Mouse (Mus musculus): ENCODE measurements around the gene Katnb1.

DNA sequence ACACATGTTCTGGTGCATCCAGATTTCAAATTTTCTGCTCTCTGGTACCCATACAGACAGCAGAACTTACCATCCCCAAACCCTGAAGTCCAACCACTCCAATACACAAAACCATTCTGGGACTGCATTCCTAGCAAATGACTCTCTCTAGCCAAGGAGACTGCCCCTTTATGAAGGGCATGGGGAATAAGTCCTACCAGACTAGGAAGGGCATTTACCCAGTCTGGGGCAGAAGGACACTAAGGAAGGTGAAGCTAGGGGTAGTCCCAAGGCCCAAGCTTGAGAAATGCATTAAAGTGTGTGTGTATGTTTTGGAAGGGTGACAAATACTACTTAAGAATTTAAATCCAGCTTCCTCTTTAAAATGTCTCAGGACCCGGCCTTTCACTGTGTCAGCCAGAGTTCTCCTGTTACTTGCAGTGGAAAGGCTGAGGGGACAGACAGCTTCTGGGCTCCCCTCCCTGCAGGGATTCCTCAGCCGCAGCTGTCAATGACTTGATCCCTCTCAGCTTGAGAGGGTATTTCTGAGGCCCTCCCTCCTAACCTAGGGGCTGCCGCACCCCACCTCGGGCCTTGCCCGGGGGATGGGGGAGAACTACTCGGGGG is 60.6 kb downstream of the Katnb1 start:
- no peak for TF ChIP-seq GATA1 (IDR thresholded peaks at IDR 0.05; ENCODE audit: borderline replicate concordance, low read length)
- TF ChIP-seq FLI1 (IDR thresholded peaks at IDR 0.05; ENCODE audit: low read length) = no peak

Data from megakaryocyte, embryonic 14.5 days (primary cell).